Mouse (Mus musculus): ENCODE data around the gene Pcsk6. TPM values are rescaled to one million over a fixed set of nuclear protein-coding genes. Genes with fewer than 3 reads are reported as not detected.

Pcsk6 gene
- polyA plus RNA-seq, 1 experiment from 2014 or later, result 0.51 TPM

- Histone ChIP-seq H3K4me3 (replicated peaks) (no peak overlapping the region), H3K27ac (no peak overlapping the region), H3K27me3 (no peaks in the 10 kb centered on the region), H3K36me3 (no peaks in the 10 kb centered on the region), H3K4me1 (replicated peaks) (peaks cover 11% of the 10 kb centered on the region), H3K9ac (no peak overlapping the region), H3K9me3 (replicated peaks) (no peaks in the 10 kb centered on the region), H3K4me2 (no peak overlapping the region)
- no peak for ATAC-seq (ENCODE audit: low read depth)
- 75% methylated on average over 7 of the region's 7 CpGs for WGBS (ENCODE audit: insufficient replicate concordance)
- DNase-seq, result no peak
Measured at GRCm38 (mm10) chr7:65946397-65946796, 84.9 kb downstream of the Pcsk6 start.

DNA sequence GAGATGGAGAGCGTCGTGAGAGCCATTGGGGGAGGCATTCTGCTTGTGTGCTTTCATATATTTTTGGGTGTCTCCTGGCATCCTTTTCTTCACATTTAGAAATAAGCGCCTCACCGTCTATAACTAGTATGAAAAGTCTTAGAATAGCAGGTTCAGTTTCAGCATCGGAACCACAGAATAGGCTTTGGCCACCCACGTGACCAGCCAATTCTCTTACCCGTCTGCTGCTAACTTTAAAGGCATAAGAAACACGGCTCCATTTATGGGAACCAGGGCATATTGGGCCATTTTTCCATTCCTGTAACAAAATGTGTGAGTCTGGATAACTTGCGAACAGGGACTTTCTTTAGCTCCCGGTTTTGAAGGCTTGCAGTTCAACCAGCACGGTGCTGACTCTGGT, 87.4 kb downstream of the Pcsk6 start:
- Histone ChIP-seq H3K4me1 (replicated peaks) (peaks cover 11% of the 10 kb centered on the region), H3K27me3 (no peaks in the 10 kb centered on the region), H3K9ac (no peak overlapping the region), H3K36me3 (no peaks in the 10 kb centered on the region), H3K9me3 (replicated peaks) (no peaks in the 10 kb centered on the region), H3K4me3 (replicated peaks) (no peak overlapping the region), H3K27ac (no peak overlapping the region), H3K4me2 (no peak overlapping the region)
- ATAC-seq (ENCODE audit: low read depth) (no peak), DNase-seq (no peak)
- WGBS (ENCODE audit: insufficient replicate concordance), result 82% methylated on average over 11 of the region's 11 CpGs

DNA sequence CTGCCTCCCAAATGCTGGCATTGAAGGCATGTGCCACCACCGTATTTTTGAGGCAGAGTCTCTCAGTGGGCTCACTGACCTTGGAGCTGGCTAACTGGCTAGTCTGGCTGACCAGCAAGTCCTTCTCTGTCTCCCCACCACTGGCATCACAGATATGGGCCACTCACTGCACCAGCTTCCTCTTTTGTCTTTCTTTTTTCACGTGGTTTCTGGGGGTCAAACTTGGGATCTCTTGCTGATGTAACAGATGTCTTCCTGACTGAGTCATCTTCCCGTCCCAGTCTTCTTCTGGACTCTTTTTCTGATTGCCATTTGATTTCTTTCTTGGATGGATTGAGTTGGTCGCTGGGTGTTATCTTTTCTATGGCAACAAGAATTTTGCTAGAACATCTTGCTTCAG, 93.0 kb downstream of the Pcsk6 start:
- H3K9me3 ChIP-seq (replicated peaks), result no peaks in the 10 kb centered on the region
- no peak overlapping the region for H3K4me2 ChIP-seq
- no peaks in the 10 kb centered on the region for H3K4me1 ChIP-seq (replicated peaks)
- 21% methylated on average over 4 of the region's 4 CpGs for WGBS (ENCODE audit: insufficient replicate concordance)
- no peak for ATAC-seq (ENCODE audit: low read depth)
- no peak for DNase-seq
- no peaks in the 10 kb centered on the region for H3K27me3 ChIP-seq
- H3K9ac ChIP-seq, result no peak overlapping the region
- H3K27ac ChIP-seq, result no peak overlapping the region
- no peak overlapping the region for H3K4me3 ChIP-seq (replicated peaks)
- H3K36me3 ChIP-seq, result no peaks in the 10 kb centered on the region

- Histone ChIP-seq H3K27ac (no peak overlapping the region), H3K27me3 (no peaks in the 10 kb centered on the region), H3K9ac (no peak overlapping the region), H3K36me3 (no peaks in the 10 kb centered on the region), H3K4me2 (no peak overlapping the region), H3K4me1 (replicated peaks) (no peaks in the 10 kb centered on the region), H3K4me3 (replicated peaks) (no peak overlapping the region), H3K9me3 (replicated peaks) (no peaks in the 10 kb centered on the region)
- DNase-seq (no peak), ATAC-seq (ENCODE audit: low read depth) (no peak)
- 79% methylated on average over 24 of the region's 24 CpGs for WGBS (ENCODE audit: insufficient replicate concordance)
Measured at GRCm38 (mm10) chr7:65955304-65956220, 94.0 kb downstream of the Pcsk6 start.

DNA sequence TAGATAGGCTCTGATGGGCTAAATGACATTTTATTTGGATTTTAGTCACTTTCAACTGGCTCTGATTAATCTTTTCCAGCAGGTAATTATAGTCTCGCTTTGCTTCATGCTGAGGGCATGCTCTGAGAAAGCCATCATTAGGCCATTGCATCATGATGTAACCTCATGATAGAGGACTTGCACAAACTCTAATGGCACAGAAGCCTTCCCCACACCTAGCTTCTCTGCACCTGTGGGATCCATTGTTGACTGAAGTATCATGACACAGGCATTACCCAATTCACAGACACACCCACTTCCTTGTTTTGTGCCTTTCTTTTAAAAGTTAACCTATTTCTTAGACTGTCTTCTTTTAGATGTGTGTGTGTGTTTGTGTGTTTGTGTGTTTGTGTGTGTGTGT, 95.7 kb downstream of the Pcsk6 start:
- no peak for ATAC-seq (ENCODE audit: low read depth)
- no peak overlapping the region for H3K27ac ChIP-seq
- no peaks in the 10 kb centered on the region for H3K36me3 ChIP-seq
- no peak overlapping the region for H3K4me2 ChIP-seq
- no peak for DNase-seq
- H3K9ac ChIP-seq, result no peak overlapping the region
- H3K4me1 ChIP-seq (replicated peaks), result no peaks in the 10 kb centered on the region
- no peaks in the 10 kb centered on the region for H3K9me3 ChIP-seq (replicated peaks)
- 69% methylated on average over 1 of the region's 1 CpGs for WGBS (ENCODE audit: insufficient replicate concordance)
- no peaks in the 10 kb centered on the region for H3K27me3 ChIP-seq
- no peak overlapping the region for H3K4me3 ChIP-seq (replicated peaks)

DNA sequence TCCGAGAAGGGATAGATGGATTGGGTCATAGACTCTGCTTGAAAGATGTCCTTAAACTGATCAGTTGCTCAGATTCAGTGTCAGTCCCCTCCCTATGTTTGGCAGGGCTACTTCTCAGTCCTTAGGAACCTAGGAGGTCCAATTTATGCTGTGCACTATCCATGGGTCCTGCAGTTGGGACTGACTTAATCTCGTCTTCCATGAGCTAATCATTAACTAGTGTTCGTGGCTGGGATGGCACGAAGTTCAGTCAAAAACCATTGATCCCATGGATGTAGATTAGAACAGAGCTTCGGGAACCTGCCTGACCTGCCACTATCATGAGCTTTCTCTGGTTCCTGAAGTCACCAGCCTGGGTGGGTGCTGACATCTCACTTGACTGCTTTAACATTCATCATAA, 96.6 kb downstream of the Pcsk6 start:
- no peaks in the 10 kb centered on the region for H3K4me1 ChIP-seq (replicated peaks)
- H3K9ac ChIP-seq, result no peak overlapping the region
- no peaks in the 10 kb centered on the region for H3K36me3 ChIP-seq
- ATAC-seq (ENCODE audit: low read depth), result peak; percentile 62
- 61% methylated on average over 5 of the region's 5 CpGs for WGBS (ENCODE audit: insufficient replicate concordance)
- no peak overlapping the region for H3K4me2 ChIP-seq
- DNase-seq, result no peak
- 0 out of 2 replicates have a peak overlapping the region, but pooled peaks have one; percentile 29 for H3K27ac ChIP-seq
- no peaks in the 10 kb centered on the region for H3K9me3 ChIP-seq (replicated peaks)
- H3K4me3 ChIP-seq (replicated peaks), result no peak overlapping the region
- H3K27me3 ChIP-seq, result no peaks in the 10 kb centered on the region

DNA sequence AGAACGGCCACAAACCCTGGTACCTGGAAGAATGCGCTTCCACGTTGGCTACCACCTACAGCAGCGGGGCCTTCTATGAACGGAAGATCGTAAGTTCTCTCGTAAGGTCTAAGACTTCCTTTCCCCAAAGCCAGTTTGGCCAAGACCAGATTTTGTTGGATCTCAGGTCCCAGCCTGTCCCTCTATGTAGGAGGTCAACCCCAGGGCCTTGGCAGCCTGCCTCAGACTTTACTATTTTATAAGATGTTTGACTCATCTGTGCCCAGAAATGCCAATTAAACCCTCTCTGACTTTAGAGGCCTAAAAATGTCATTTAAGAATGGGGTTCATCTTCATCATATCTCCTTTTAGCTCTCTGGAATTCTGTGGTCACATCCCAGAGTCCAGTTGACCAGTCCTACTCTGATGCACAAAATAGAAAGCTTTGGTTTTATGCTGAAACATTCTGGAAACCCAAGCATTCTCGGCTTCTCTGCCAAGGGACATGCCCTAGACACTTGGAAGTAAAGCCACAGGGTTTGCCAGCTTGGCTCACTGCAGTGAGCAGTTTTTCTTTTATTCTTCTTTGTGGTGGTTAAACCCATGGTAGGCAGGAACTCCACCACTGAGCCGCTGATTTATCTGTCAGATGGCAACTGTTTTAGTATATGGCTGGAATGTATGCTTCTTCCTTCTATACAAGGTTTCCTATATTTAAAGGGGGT, 97.8 kb downstream of the Pcsk6 start:
- H3K9ac ChIP-seq, result no peak overlapping the region
- H3K4me2 ChIP-seq, result no peak overlapping the region
- no peak overlapping the region for H3K4me3 ChIP-seq (replicated peaks)
- H3K27me3 ChIP-seq, result no peaks in the 10 kb centered on the region
- no peak overlapping the region for H3K27ac ChIP-seq
- H3K36me3 ChIP-seq, result no peaks in the 10 kb centered on the region
- WGBS (ENCODE audit: insufficient replicate concordance), result 76% methylated on average over 9 of the region's 9 CpGs
- H3K4me1 ChIP-seq (replicated peaks), result no peaks in the 10 kb centered on the region
- H3K9me3 ChIP-seq (replicated peaks), result no peaks in the 10 kb centered on the region
- ATAC-seq (ENCODE audit: low read depth) (no peak), DNase-seq (no peak)

- H3K4me3 ChIP-seq (replicated peaks), result no peak overlapping the region
- H3K27me3 ChIP-seq, result no peaks in the 10 kb centered on the region
- ATAC-seq (ENCODE audit: low read depth) (no peak), DNase-seq (no peak)
- 80% methylated on average over 7 of the region's 7 CpGs for WGBS (ENCODE audit: insufficient replicate concordance)
- H3K9ac ChIP-seq, result no peak overlapping the region
- no peaks in the 10 kb centered on the region for H3K9me3 ChIP-seq (replicated peaks)
- no peak overlapping the region for H3K27ac ChIP-seq
- no peaks in the 10 kb centered on the region for H3K4me1 ChIP-seq (replicated peaks)
- H3K4me2 ChIP-seq, result no peak overlapping the region
- H3K36me3 ChIP-seq, result no peaks in the 10 kb centered on the region
Measured at GRCm38 (mm10) chr7:65962611-65963010, 101.1 kb downstream of the Pcsk6 start.

DNA sequence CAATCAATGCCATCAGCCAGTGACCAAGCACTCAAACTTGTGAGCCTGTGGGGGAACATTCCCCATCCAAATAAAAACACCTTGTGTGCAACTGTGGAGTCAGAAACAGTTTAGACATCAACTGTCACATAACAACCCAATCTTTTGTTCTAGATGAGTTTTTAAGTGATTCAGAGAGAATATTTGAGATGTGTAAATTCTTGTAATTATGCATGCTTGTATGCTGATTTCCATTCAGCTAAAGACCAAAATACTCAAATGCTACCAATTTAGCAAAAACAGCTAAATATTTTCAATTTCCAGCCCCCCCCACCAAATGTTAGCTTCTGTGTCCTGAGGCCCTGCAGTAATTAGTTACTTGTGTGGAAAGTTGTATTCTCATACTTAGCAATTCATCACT, 102.9 kb downstream of the Pcsk6 start:
- H3K9me3 ChIP-seq (replicated peaks), result no peaks in the 10 kb centered on the region
- H3K36me3 ChIP-seq, result no peaks in the 10 kb centered on the region
- no peak overlapping the region for H3K4me3 ChIP-seq (replicated peaks)
- ATAC-seq (ENCODE audit: low read depth) (no peak), DNase-seq (no peak)
- H3K9ac ChIP-seq, result no peak overlapping the region
- H3K4me1 ChIP-seq (replicated peaks), result no peaks in the 10 kb centered on the region
- H3K27me3 ChIP-seq, result no peaks in the 10 kb centered on the region
- no peak overlapping the region for H3K27ac ChIP-seq
- H3K4me2 ChIP-seq, result no peak overlapping the region

GRCm38 (mm10) chr7:65971301-65971700, 109.8 kb downstream of the Pcsk6 start:
- H3K36me3 ChIP-seq, result no peaks in the 10 kb centered on the region
- DNase-seq (no peak), ATAC-seq (ENCODE audit: low read depth) (no peak)
- no peaks in the 10 kb centered on the region for H3K9me3 ChIP-seq (replicated peaks)
- H3K4me1 ChIP-seq (replicated peaks), result no peaks in the 10 kb centered on the region
- H3K4me3 ChIP-seq (replicated peaks), result no peak overlapping the region
- no peak overlapping the region for H3K4me2 ChIP-seq
- H3K27ac ChIP-seq, result no peak overlapping the region
- 71% methylated on average over 10 of the region's 10 CpGs for WGBS (ENCODE audit: insufficient replicate concordance)
- H3K27me3 ChIP-seq, result no peaks in the 10 kb centered on the region
- no peak overlapping the region for H3K9ac ChIP-seq

- Histone ChIP-seq H3K27me3 (no peaks in the 10 kb centered on the region), H3K4me2 (no peak overlapping the region), H3K9ac (no peak overlapping the region), H3K4me3 (replicated peaks) (no peak overlapping the region), H3K4me1 (replicated peaks) (no peaks in the 10 kb centered on the region), H3K27ac (no peak overlapping the region), H3K36me3 (no peaks in the 10 kb centered on the region), H3K9me3 (replicated peaks) (no peaks in the 10 kb centered on the region)
- no peak for DNase-seq
- ATAC-seq (ENCODE audit: low read depth), result no peak
- 50% methylated on average over 5 of the region's 5 CpGs for WGBS (ENCODE audit: insufficient replicate concordance)
Measured at GRCm38 (mm10) chr7:65977286-65977685, 115.8 kb downstream of the Pcsk6 start.

DNA sequence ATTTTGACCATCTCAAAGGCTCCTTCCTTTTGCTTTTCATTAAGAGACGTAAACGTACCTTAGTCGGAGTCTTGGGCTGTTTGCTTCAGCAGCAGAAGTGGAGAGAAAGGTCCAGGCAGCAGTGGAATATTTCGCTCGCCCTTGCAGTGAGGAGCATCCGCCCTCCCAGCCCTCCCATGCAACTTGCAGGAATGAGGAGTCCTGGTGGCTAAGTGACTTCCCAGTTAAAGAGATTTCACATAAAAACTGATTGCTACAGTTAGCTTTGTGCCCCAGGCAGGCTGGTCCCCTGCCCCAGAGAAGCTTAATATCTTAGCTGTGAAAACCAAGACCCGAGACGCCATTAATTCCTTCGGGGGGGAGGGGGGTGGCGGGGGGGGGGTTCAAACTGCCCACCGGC, 116.4 kb downstream of the Pcsk6 start:
- H3K27me3 ChIP-seq, result no peaks in the 10 kb centered on the region
- no peak overlapping the region for H3K4me3 ChIP-seq (replicated peaks)
- DNase-seq (no peak), ATAC-seq (ENCODE audit: low read depth) (no peak)
- H3K9me3 ChIP-seq (replicated peaks), result no peaks in the 10 kb centered on the region
- 60% methylated on average over 11 of the region's 11 CpGs for WGBS (ENCODE audit: insufficient replicate concordance)
- no peak overlapping the region for H3K4me2 ChIP-seq
- H3K4me1 ChIP-seq (replicated peaks), result no peaks in the 10 kb centered on the region
- H3K27ac ChIP-seq, result no peak overlapping the region
- H3K36me3 ChIP-seq, result no peaks in the 10 kb centered on the region
- H3K9ac ChIP-seq, result no peak overlapping the region

All from liver, embryonic 13.5 days (tissue).